Mouse (Mus musculus) cortical plate, adult 2 months (tissue): ENCODE measurements around the gene Ceacam9.

ENCODE experiments used
- CTCF ChIP-seq: fragments of 200-500 bp; IDR thresholded peaks from 2 replicates; pipeline ENCODE4 v1.5.1; 2011; ENCODE audit warnings: mild to moderate bottlenecking, control low read depth, low read length; ENCODE audit not compliant: insufficient read depth; ENCODE audit errors: extremely low read depth
- POLR2A ChIP-seq: fragments of 200-500 bp; IDR thresholded peaks from 2 replicates; pipeline ENCODE4 v1.6.1; 2011; ENCODE audit warnings: mild to moderate bottlenecking, low read length, control low read depth; ENCODE audit not compliant: insufficient read depth; ENCODE audit errors: extremely low read depth

DNA sequence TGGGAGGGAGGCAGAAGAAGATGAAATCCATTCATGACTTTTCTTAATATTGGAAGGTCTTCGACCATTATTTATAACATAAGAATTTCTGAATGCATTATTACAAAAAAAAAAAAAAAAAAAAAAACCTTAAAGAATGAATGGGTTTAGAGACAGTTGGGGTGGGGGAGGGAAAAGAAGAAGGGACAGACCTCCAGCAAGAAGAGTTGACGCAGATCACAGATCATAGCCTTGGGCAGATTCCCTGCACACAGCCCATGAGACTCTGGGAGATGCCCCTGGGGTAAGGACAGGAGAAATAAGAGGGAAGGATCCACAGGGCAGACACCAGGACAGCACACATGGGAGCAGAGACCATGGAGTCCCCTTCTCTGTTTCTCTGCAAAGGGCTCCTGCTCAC lies at the start of gene Ceacam9:
- TF ChIP-seq CTCF (no peak), POLR2A (no peak)
